Mouse (Mus musculus) heart, adult 2 months (tissue): Measurements from ENCODE around the gene Olfr71. TPM values are rescaled to one million over a fixed set of nuclear protein-coding genes. Genes with fewer than 3 reads are reported as not detected.

Experiments
- DNase-seq, 2 experiments: peaks; one replicate each; pipeline ENCODE4 v3.0.0; 2021
- H3K27ac ChIP-seq: fragments of 200-600 bp; 2 replicates; pipeline ENCODE4 v1.8.1; 2022
- H3K27me3 ChIP-seq: fragments of 200-500 bp; 2 replicates; pipeline ENCODE4 v1.6.1; 2012; ENCODE audit warnings: mild to moderate bottlenecking, low read length, inconsistent platforms, mixed read lengths; ENCODE audit not compliant: control insufficient read depth, insufficient read depth
- H3K36me3 ChIP-seq: fragments of 200-500 bp; 2 replicates; pipeline ENCODE4 v1.6.1; 2012; ENCODE audit warnings: low read length, inconsistent platforms; ENCODE audit not compliant: control insufficient read depth, insufficient read depth
- H3K4me1 ChIP-seq: fragments of 200-500 bp; 2 replicates; pipeline ENCODE4 v1.6.1; 2011; ENCODE audit warnings: low read length; ENCODE audit not compliant: control insufficient read depth, insufficient read depth
- H3K4me3 ChIP-seq: fragments of 200-600 bp; 2 replicates; pipeline ENCODE4 v1.8.1; 2022
- H3K79me2 ChIP-seq: fragments of 200-500 bp; replicated peaks from 2 replicates; pipeline ENCODE4 v1.6.1; 2012; ENCODE audit warnings: mild to moderate bottlenecking, inconsistent platforms, low read length, moderate library complexity, mixed read lengths; ENCODE audit not compliant: control insufficient read depth, insufficient read depth
- H3K9ac ChIP-seq: fragments of 200-500 bp; 2 replicates; pipeline ENCODE4 v1.6.1; 2012; ENCODE audit warnings: low read depth, mild to moderate bottlenecking, control low read depth, inconsistent platforms, low read length, mixed read lengths
- CTCF ChIP-seq: fragments of 200-600 bp; IDR thresholded peaks from 2 replicates; pipeline ENCODE4 v1.8.1; 2022; ENCODE audit warnings: antibody characterized with exemption, mild to moderate bottlenecking, moderate library complexity
- EP300 ChIP-seq: fragments of 200-500 bp; IDR thresholded peaks from 2 replicates; pipeline ENCODE4 v1.6.1; 2011; ENCODE audit warnings: low read depth, low read length, control low read depth; ENCODE audit not compliant: insufficient read depth
- POLR2A ChIP-seq: fragments of 200-500 bp; IDR thresholded peaks from 2 replicates; pipeline ENCODE4 v1.6.1; 2011; ENCODE audit warnings: mild to moderate bottlenecking, low read depth, low read length, control low read depth; ENCODE audit not compliant: insufficient read depth
- WGBS: fragments of 180-500 bp; shearing (Covaris S2); methylation state at CpG from one replicate; pipeline ENCODE4 v1.1.7; 2018; 5-methylcytosine and 5-hydroxymethylcytosine counted together
- intact Hi-C: fragments of 180-260 bp; cut with DNase I; formaldehyde crosslinking; loops from one replicate; pipeline ENCODE4 v1.15.1; 2025
- long read RNA-seq: library from polyadenylated mRNA; stranded (forward); transcript quantifications from one replicate; pipeline ENCODE4 v2.0.0, GENCODE M21; 2021
- polyA plus RNA-seq: library from polyadenylated mRNA; depleted of rRNA; stranded (reverse); fragments of >200 nt; gene quantifications from 2 replicates; pipeline ENCODE4 v1.2.3, GENCODE M21; 2012; rRNA removed
- total RNA-seq, 2 experiments: library from RNA; stranded (reverse); gene quantifications; 2 replicates each; pipeline ENCODE4 v1.2.3; 2021

Olfr71 gene
- total RNA-seq (not detected), polyA plus RNA-seq (not detected in 2 replicates)
- long read RNA-seq, result 0 reads

DNA sequence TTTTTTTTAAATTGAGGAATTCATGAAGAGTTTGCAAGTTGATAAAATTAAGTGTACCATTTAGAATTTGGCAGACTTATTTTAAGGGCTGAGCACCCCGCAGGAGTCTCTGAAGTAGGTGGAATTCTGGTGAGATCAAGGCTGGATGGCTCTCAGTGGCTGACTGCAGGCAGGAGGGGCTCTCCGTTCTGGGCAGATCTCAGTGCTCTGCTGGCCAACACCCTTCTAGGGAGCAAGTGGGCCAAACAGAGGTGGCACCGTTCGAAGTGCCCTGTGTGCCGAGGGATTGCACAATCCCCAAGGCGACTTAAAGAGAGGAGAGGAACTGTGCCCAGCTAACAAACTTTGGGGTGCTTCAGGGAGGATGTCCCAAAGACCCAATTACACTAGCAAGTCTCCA is at the start of gene Olfr71:
Gene Olfr71, minus strand, starts transcription at position 387 of the 400 bp plus-strand sequence.
- peak in 1 of 2 experiments; percentile 17 for DNase-seq
- 47% methylated on average over 6 of the region's 6 CpGs for WGBS
- Histone ChIP-seq H3K27ac (no peak within 1 kb of the TSS), H3K27me3 (no peaks in the 10 kb centered on the region), H3K4me1 (no peaks in the 10 kb centered on the region; the same call in 1 of the 2 replicates), H3K9ac (no peak within 1 kb of the TSS), H3K79me2 (no peaks in the 10 kb centered on the region), H3K4me3 (no peak within 1 kb of the TSS), H3K36me3 (no peaks in the 10 kb centered on the region)
- no peak for TF ChIP-seq EP300
- no peak for TF ChIP-seq CTCF
- no peak for TF ChIP-seq POLR2A
- intact Hi-C loops, result loop anchor here (5.0 kb wide), 1 partner anchor 278 kb away; no protein-coding TSS in a partner anchor

DNA sequence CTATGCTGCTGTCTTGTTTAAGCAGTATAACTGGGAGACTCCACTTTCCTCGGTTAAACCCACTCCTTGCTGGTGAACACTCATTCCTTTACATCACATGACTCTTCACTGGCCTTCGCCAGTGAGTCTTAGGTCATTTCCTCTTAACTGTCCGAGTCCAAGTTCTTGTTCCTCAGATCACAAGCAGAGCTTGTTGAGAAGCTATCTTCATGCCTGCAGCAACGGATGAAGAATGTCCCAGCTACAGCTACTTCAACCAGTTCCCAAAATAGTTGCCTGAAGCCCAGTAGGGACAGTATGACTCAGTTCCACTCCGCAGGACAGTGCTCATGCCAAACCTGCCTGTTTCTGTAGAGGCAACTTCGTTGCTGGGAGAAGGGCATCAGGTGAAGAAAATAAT is 47.2 kb upstream of the Olfr71 start:
- no peak overlapping the region for H3K4me3 ChIP-seq
- H3K27me3 ChIP-seq, result no peaks in the 10 kb centered on the region
- no peaks in the 10 kb centered on the region for H3K36me3 ChIP-seq
- peak overlapping the region; percentile 64 for H3K27ac ChIP-seq
- H3K9ac ChIP-seq, result no peak overlapping the region
- WGBS, result 9% methylated on average over 6 of the region's 6 CpGs
- intact Hi-C loops, result no loop called here
- peak in 1 of 2 experiments; percentile 45 for DNase-seq
- no peaks in the 10 kb centered on the region for H3K79me2 ChIP-seq
- peaks cover 8% of the 10 kb centered on the region for H3K4me1 ChIP-seq
- TF ChIP-seq CTCF, result no peak
- TF ChIP-seq POLR2A, result peak; percentile 39; the same call in 1 of the 2 replicates

DNA sequence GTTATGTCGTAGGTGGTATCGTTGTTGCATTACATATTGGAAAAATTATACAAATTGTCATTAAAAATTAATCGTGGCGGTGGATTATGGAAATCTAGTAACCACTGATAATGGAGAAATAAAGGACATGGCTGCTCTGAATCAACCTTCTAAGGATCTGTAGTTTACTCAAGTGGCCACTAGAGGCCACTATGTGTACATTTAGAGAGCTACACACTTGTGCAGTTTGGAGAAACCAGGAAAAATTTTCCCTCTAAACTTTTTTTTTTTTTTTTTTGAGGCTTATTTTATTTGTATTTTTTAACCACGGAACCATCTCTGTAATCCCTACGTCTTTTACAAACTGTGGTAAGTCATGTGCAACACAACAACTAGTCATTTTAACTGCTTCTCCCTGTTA is 35.1 kb upstream of the Olfr71 start:
- no peaks in the 10 kb centered on the region; the same call in 1 of the 2 replicates for H3K36me3 ChIP-seq
- no peak overlapping the region for H3K4me3 ChIP-seq
- H3K79me2 ChIP-seq, result no peaks in the 10 kb centered on the region
- H3K27me3 ChIP-seq, result no peaks in the 10 kb centered on the region
- intact Hi-C loops, result loop anchor here (1.0 to 10.0 kb wide), 2 partner anchors 116 to 240 kb away; partner anchors contain the start of gene Ccin
- peaks cover 4% of the 10 kb centered on the region for H3K4me1 ChIP-seq
- H3K27ac ChIP-seq, result no peak overlapping the region
- 10% methylated on average over 6 of the region's 6 CpGs for WGBS
- DNase-seq, result no peak
- TF ChIP-seq CTCF (peak; percentile 93), EP300 (no peak), POLR2A (no peak)
- no peak overlapping the region for H3K9ac ChIP-seq

DNA sequence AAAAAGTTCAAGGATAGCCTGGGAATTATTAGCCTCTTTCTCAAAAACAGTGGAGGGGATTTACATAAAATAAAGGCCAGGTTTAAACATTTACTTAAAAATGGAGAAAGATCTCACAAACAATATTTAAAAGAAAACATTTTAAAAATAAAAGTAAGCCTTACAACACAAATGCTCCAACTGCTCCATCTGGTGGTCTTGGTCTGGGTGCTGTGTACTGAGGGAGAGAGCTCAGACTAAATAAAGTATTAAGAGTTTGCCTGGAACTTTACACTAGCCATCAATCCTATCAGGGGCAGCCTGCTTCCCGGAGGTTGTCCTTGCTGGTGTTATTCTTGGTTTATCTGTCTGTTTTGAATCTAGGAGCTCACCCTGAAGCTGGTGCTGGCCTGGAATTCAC is 33.0 kb upstream of the Olfr71 start:
- Histone ChIP-seq H3K27ac (peak overlapping the region; percentile 56; the same call in 1 of the 2 replicates), H3K36me3 (no peaks in the 10 kb centered on the region; the same call in 1 of the 2 replicates), H3K27me3 (no peaks in the 10 kb centered on the region), H3K79me2 (no peaks in the 10 kb centered on the region), H3K4me1 (peaks cover 4% of the 10 kb centered on the region), H3K4me3 (no peak overlapping the region), H3K9ac (no peak overlapping the region)
- TF ChIP-seq CTCF, result peak; percentile 76
- TF ChIP-seq EP300, result no peak
- no peak for TF ChIP-seq POLR2A
- WGBS, result 22% methylated on average over 1 of the region's 1 CpGs
- intact Hi-C loops, result loop anchor here (1.0 to 10.0 kb wide), 2 partner anchors 18 to 242 kb away; partner anchors contain the start of gene Ccin
- DNase-seq, result no peak

DNA sequence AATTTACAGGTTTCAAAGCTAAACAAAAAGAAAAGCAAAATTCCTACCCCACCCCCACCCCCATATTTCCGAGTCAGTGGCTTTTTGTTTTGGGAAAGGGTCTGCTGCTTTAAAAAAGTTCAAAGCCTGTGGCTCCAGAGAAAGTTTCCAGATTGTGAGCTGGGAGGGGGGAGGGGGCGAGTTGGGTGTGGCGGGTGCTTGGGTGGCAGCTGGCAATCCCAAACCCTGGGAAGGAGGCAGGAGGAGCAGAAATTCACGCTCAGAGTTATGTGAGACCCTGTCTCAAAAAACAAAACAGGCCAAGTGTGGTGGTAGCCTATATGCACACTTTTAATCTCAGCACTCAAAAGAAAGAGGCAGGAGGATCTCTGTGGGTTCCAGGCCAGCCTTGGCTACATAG is 32.6 kb upstream of the Olfr71 start:
- no peak for DNase-seq
- Histone ChIP-seq H3K4me3 (no peak overlapping the region), H3K36me3 (no peaks in the 10 kb centered on the region; the same call in 1 of the 2 replicates), H3K27me3 (no peaks in the 10 kb centered on the region), H3K27ac (peak overlapping the region; percentile 56), H3K4me1 (peaks cover 6% of the 10 kb centered on the region), H3K79me2 (no peaks in the 10 kb centered on the region), H3K9ac (no peak overlapping the region)
- intact Hi-C loops, result loop anchor here (1.0 to 10.0 kb wide), 2 partner anchors 17 to 242 kb away; partner anchors contain the start of gene Ccin
- TF ChIP-seq CTCF, result no peak
- no peak for TF ChIP-seq POLR2A
- no peak for TF ChIP-seq EP300
- WGBS, result 49% methylated on average over 4 of the region's 4 CpGs

DNA sequence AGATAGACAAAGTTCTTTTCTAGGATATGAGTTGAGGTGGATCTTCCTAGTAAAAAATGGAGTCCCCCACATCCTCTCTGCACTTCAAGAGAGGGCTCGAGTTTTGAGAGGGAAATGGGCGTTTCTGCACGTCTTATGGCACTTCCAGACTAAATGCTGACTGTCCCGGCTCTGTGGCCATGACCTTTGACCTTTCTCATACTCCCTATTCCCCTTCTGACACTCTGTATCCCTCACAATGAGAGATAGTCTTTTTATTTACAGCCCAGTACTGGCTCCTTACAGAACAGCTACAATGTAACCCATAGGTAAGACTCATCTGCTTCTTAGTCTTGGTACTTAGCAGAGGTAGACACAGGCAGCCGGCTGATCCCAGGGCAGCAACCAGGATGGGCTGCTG is 31.5 kb upstream of the Olfr71 start:
- intact Hi-C loops, result loop anchor here (10.0 kb wide), 1 partner anchor 243 kb away; the partner anchor contains the start of gene Ccin

More for the DNA sequence above, 31.5 kb upstream of the Olfr71 start:
- Histone ChIP-seq H3K27ac (peak overlapping the region; percentile 56), H3K79me2 (no peaks in the 10 kb centered on the region), H3K4me3 (no peak overlapping the region), H3K4me1 (peaks cover 11% of the 10 kb centered on the region), H3K9ac (no peak overlapping the region), H3K36me3 (no peaks in the 10 kb centered on the region; the same call in 1 of the 2 replicates), H3K27me3 (no peaks in the 10 kb centered on the region)
- WGBS, result 50% methylated on average over 5 of the region's 5 CpGs
- TF ChIP-seq POLR2A, result no peak
- TF ChIP-seq CTCF, result no peak
- no peak for TF ChIP-seq EP300
- DNase-seq, result no peak
